Mouse (Mus musculus) spleen, postnatal 14 days (tissue): ENCODE measurements around the gene Spats1.
"Not testable (repeated sequence)": the region's sequence is repeated elsewhere in the genome, so short reads cannot be mapped to it uniquely, and the experiment has no call there.

Source experiments
- DNase-seq, 2 experiments: peaks; one replicate each; pipeline ENCODE4 v3.0.0; 2021 to 2022; ENCODE audit warnings: low spot score in 2 of 2

Gene Spats1

DNA sequence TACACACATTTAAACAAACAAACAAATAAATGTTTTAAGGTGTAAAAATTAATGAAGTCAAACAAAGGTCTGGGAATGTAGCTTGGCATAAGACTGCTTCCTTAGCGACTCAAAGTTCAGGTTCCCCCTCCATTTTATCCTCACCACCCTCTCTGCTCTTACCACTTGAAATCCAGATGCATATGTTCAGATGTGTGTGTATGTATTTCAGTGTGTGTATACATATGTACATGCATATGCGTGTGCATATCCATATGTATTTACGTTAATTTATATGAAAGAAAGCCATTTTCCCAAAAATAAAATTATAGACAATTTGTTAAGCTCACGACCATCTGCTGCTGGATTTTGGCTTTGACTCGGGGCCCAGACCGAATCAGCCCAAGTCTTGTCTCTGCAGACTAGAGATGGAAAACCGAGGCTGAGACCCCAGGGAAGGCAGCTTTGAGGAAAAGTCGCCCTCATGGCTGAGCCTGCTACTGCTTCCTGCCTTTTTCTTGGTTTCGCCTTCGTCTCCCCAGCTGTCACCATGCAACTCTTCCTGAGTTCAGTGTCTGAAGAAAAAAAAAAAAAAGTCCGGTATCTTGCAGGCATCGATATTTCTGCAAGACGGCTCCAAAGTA lies 15.4 kb upstream of the Spats1 start:
- DNase-seq, result no peak

DNA sequence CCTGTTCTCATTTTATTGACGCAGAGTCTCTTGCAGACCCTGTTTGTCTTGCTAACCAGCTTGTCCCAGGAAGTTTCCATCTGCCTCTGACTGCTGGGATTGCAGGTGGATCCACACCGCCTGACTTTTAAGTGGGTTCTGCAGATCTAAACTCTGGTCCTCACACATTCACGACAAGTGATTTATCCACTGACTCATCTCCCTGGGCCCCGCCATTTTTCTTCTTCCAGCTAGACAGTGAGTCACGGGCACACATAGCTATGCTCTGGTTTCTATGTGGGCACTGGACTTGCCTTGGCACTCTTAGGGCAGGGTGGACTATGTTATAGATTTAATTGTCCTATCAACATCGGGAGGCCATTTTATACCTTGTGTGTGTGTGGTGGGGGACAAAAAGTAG lies 14.5 kb upstream of the Spats1 start:
- no peak for DNase-seq

DNA sequence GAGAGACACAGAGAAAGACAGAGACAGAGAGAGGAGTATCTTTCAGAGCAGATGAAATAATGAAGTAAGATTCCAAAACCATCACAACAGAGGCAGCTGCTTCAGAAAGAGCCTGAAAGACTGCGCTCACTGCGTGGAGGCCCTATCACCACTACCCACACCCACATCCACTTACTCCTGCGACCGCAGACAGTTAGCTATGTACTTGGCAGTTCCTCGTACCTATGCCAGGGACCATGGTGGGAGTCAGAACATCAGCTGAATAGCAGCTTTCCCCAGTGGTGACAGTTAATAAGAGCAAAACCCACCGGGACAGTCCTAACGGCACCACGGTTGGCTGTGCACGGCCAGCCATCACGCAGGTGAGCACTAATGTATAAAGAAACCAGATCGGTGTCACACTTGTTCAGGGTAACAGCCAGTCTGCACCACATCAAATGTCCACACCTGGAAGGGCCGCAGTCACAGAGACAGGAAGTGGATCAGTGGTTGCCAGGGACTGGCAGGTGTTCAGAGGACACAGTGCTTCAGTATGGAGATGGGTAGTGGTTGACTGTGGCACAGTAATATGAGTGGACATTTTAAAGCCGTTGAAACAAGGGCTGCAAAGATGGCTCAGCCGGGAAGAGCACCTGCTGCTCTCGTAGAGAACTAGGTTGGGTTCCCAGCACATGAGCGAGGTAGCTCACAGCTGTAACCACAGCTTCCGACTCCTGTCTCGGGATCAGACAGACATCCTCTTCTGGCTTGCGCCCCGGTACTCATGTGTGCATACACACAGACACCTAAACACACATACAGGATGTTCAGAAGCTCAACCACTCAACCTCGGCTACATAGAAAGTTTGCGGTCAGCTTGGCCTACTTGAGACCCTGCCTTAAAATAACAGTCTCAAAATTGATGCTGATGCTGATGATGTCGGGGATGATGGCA lies 13.4 kb upstream of the Spats1 start:
- DNase-seq, result no peak

DNA sequence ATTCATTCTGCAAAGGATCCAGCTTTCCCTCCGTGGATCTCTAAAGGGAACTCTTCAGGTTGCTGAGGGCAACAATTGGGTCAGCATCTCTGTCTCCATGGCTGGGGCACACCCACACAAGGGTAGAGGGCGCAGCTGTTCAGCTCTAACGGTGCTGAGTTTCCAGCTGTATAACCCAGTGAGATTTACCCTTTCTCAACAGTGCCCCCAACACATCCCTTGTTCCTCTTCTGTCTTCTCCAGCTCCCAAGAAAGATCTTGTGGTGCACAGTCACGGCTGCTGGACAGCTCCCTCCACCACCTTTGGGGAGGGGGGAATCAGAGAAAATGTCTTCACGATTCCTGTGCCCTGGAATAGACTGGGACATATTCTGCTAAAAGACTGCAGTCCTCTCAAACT lies 12.0 kb upstream of the Spats1 start:
- no peak for DNase-seq

DNA sequence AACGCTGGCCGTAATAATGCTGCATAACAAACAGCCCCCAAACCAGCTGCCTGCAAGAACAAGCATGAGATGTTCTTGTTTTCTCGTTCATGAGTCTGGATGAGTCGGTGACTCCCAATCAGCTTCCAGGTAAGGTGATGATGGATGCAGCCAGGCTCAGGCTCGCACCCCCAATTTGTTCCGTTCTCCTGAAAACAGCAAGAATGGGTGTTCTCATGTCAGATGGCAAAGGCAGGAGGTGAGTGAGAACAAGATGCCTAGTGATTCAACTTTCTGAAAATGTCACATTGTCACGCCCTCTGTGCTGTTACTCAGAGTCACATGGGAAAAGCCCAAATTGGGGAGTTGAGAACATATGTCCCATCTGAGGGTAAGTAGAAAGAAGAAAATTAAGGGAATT lies 10.4 kb upstream of the Spats1 start:
- DNase-seq, result no peak

DNA sequence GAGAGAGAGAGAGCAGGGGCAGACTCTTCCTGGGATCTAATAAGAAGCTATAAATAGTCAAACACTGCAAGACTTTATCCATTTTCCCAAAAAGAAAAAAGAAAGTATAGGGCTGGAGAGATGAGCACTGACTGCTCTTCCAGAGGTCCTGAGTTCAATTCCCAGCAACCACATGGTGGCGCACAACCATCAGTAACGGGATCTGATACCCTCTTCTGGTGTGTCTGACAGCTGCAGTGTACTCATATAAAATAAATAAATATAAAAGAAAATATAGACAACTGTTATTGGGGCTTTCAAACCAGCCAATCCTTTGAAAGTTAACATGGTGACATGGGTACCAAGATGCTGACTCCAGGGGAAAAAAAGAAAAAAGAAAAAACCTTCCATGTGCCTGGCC lies 5.2 kb upstream of the Spats1 start:
- DNase-seq, result no peak

DNA sequence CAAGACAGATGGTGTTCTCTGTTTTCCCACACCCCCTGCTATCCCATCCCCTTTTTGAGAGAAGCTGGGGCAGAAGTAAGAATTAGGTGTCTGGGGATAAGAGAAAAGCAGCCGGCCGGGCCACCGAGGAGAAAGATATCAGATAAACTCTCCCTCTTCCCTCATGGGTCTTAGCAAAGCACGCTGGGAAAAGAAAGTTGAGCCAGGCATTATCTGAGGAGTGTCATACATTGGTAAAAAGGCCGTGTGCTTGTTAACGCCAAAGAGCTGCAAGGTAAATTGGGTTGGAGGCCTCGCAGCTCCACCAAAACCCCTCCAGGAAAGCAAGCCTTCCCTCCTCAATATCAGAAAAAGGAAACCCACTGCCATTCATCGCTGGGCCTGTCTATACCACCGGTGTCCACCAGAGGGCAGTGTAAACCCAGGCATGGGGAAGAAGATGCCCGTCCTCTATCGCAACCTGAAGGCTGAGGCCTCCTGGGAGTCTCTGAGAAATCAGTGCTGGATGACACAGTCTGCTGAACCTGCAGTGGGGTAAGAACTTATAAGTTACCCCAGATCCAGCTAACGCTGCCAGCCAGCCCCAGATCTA lies 3.1 kb upstream of the Spats1 start:
- peak; percentile 62 to 80 for DNase-seq

DNA sequence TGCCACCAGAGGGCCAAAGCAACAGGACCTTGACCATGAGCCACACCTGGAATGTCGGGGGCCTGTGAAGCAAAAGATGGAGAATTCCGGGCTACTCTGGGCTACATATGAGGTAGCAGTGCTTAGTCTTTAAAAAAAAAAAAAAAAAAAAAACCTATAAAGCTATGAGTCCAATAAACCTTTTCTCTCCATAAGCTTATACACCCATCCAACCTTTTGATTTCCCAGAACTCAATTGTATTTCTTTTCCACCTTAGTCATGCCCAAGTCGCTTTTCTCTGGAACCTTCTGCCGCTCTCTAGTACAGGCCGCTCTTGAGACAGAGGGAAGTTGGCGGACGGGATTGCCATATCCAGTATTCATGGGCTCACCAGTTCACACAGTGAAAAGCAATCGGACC lies 1.1 kb downstream of the Spats1 start:
- no peak for DNase-seq

DNA sequence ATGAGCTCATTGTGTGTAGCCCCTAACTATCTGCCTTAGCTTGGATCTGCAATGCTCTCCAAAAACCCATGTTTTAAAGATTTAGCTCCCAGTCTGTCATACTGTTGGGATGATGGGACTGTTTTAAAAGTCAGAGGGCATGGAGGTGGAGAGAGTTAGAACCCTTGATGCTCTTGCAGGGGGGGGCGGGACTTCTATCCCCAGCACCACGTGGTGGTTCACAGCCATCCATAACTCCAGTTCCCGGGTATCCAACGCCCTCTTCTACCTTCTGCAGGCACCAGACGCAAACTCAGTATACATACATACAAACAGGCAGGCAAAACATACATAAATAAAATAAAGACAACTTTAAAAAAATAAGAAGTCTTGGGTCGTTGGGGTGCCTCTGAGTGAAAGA lies 1.5 kb downstream of the Spats1 start:
- no peak for DNase-seq

DNA sequence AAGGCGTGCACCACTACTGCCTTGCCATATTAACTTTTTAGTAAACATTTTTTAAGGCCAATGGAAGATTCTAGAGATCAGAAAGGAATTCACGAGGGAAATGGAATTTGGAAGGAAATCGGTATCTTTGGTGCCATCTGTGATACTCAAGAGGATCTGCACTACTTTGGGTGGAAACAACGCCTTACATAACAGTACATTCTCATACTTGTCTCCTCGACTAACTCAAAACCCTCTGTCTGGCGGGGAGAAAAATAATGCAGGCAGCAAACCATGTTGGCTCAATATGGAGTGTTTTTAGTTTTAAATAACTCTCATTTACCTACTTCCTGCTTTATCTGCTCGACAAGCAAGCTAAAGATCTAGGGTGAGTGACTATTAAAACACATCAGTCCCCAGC lies 4.5 kb downstream of the Spats1 start:
- no peak for DNase-seq

DNA sequence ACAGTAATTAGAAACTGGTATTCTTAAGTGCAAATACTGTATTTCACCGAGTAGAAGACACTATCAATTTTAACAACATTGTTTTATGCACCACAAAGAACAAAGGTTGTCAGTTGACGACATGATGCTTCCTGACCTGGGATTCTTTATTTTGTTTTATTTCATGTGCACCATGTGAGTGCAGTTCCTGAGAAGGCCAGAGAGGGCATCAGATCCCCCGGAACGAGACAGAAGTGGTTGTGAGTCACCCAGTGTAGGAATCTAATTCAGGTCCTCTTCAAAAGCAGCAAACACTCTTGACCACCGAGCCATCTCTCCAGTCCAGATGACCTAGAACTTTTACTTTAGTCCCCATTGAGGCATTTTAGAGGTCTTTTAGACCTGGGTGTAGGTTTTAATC lies 6.9 kb downstream of the Spats1 start:
- DNase-seq, result no peak

DNA sequence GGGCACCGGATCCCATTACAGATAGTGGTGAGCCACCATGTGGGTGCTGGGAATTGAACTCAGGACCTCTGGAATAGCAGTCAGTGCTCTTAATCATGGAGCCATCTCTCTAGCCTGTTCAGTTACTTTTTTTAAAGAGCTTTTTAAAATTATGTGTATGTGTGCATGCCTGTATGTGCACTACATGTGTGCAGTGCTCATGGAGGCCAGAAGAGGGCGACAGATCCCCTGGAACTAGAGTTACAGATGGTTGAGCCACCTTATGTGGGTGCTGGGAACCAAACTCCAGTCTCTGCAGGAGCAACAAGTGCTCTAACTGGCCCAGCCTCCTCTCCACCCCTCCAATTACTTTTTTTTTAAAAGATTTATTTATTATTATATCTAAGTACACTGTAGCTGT lies 8.5 kb downstream of the Spats1 start:
- no peak for DNase-seq

DNA sequence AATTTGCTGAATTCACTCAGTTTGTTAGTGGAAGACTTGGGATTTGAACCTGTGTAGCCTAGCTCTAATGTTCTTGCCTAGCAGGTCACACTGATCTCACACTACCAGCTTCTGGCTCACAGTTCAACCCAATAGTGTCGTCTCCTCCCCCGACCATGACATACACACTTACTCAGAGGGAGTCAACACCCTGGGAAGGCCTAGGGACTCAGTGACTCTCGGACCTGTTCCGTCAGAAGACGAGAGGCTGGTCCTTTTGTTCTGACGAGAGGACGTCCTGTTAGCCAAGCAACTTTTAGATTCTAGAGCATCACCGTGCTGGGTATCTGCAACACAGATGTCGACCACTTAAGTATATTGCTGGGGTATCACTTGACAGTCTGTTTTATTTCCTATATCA lies 11.0 kb downstream of the Spats1 start:
- DNase-seq, result no peak

DNA sequence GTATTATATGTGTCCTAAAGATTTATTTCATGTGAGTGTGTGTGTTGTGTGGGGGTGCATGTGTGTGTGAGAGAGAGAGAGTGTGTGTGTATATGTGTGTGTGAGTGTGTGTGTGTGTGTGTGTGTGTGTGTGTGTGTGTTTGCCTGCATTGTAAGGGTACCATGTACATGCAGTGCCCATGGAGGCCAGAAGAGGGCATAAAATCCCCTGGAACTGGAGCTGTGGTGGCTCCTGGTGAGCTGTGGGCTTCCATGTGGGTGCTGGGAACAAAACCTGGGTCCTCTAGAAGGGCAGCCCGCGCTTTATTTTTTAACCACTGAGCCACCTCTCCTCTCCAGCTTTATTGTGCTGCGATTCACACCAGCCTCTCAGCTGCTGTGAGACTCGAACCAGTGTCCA lies 12.7 kb downstream of the Spats1 start:
- no peak for DNase-seq

DNA sequence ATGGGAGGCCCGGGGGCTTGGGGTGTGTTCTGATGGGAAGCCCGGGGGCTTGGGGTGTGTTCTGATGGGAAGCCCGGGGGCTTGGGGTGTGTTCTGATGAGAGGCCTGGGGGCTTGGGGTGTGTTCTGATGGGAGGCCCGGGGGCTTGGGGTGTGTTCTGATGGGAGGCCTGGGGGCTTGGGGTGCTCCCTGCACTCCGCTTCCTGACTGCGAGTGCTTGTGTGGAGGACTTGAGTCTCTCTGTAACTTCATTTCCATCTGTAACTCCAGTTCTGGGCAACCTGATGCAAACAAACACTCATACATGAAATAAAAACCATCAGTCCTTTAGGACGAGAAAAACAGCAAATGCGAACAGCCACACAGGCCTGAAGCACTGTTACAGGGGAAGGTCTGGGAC lies 16.2 kb downstream of the Spats1 start:
- no peak for DNase-seq

DNA sequence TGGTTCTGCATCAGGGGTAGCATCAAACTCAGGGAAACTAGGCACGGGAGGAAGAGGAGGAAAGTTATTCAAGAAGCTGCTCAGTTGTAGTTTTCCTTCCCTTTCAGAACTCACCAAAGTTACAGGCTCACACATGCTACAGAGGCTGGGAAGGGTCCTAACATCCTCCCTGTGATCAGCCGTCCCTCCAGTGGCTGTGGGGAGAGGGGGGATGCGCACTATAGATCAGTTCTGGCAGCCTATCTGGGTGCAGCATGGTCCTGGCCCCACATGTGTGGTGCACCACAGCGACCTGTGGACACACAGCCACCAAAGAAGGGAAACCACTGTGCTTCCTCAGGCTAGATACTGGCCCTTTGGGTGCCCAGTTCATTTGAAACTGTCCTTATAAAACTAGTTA lies 16.7 kb downstream of the Spats1 start:
- DNase-seq, result no peak

DNA sequence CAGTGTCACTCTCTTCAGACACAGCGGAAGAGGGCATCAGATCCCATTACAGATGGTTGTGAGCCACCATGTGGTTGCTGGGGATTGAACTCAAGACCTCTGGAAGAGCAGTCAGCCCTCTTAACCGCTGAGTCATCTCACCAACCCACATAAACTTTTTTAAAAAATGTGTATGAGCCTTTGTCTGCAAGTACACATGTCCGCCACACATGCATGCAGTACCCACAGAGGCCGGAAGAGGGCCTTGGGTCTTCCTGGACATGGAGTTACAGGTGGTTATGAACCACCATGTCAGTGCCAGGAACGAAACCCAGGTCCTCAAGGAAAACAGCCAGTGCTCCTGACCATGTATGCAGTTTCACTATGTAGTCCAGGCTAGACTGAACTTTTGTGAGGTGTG lies 17.7 kb downstream of the Spats1 start:
- no peak for DNase-seq

DNA sequence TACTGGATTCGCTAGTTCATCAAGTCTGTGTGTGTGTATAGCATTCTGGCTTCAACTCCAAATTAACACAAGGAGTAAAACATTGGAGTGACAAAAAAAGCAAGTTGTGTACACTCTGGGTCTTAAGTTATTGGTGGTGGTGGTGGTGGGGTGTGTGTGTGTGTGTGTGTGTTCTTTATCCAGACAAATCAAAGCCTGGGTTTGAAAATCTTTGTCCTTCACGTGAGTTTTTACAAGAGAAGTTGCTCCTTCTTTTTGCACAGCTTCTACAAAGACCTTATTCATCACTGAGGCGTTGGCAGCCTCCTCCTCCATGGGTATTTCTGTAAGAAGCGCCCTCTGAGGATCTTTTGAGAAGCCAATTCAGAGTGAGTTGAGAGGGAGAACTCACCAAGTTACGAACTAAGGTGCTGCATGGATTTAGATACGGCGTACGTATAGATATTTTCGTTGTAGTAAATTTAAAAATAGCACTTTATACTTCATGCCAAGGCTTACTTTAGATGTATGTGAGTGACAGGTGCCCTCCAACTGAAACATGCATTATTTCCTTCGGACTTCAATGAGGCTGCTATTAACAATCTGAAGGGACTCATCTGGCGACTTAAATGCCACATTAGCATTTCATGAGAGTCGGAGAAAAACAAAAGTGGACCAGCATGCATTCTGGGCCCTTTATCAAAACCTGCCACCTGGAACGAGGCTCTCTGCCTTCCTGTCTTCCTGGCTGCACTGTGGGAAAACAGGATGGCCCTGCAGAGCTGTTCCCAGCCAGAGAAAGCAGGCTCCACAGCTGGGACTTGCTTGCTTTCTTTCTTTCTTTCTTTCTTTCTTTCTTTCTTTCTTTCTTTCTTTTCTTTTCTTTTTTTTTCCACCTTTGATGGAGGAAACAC lies 18.7 kb downstream of the Spats1 start:
- DNase-seq, result no peak

DNA sequence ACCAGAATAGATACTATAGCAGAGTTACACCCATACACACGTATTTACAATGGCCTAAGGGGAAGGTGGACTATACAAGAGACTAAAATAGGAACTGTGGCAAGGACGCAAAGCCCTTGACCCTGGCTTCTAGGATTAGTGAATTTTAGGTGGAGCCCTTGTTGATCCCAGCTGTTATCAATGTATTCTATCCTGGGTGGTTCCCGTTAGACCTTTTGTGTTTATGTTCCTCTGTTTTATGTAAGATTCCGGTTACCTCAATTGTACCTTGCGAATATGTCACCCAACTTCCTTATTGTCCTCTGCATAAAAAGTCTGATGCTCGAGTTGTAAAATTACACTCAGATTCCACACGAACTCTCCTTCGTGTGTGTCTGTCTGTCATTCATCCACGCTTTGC lies 19.4 kb downstream of the Spats1 start:
- not testable (repeated sequence) for DNase-seq

DNA sequence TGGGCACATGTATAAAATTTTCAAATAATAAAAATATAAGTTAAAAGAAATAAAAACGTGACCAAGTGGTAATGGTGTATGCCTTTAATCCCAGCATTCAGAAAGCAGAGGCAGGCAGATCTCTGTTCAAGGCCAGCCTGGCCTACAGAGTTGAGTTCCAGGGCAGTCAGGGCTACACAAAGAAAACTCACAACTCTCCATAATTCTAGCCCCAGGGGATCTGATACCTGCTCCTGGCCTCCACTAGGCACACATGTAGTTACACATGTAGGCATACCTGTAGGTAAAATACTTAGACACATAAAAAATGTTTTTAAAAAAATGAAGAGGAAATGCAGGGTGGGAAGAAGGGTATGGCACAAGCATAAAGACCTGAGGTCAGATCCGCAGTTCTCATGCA lies 20.4 kb downstream of the Spats1 start:
- no peak for DNase-seq

DNA sequence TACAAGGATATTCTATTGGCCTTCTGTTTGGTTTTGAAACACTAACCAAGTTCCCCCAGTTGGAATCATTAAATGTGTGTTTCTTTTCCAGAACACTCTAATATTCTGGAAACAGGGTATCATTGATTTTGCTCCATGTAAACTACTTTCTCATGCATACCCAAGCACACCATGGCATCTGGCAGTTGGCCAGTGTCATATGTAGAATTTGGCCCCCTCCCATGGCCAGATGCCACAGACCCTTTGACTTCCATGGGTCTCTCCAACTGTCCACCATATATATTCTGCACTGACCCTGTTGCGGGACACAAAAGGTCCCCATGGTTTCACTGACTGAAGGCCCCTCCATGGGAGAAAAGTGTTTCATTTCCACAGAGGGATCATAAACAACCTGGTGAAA lies 22.9 kb downstream of the Spats1 start:
- DNase-seq, result no peak

DNA sequence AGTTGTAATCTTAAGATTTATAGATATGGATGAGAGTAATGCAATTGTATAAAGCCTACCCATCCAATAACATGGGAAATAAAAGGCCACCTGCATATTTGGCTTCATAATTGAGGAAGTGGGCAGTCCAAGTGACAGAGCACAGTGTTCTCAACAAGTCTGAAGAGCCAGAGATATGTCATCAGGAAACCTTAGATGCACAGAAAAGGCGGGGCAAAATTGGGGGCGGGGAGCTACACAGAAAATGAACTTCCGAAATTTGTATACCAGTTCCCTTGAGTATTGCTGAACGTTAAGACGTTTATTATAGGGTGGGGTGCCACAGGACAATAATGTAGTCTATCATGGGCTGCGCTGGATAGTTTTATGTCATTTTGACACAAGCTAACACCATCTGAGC lies 25.1 kb downstream of the Spats1 start:
- no peak for DNase-seq
